Mouse (Mus musculus) gastrocnemius, postnatal 4 days (tissue): ENCODE measurements around the gene Anapc2. TPM values are rescaled to one million over a fixed set of nuclear protein-coding genes. Genes with fewer than 3 reads are reported as not detected.
A peak's percentile ranks its signal among the peaks of the same experiment; 100 is the strongest.
"Not testable (repeated sequence)": the region's sequence is repeated elsewhere in the genome, so short reads cannot be mapped to it uniquely, and the experiment has no call there.

Experiments
- DNase-seq, 2 experiments: peaks; one replicate each; pipeline ENCODE4 v3.0.0; 2021 to 2022; ENCODE audit warnings: low spot score in 2 of 2, mixed read lengths in 2 of 2
- total RNA-seq, 2 experiments: library from RNA; stranded (reverse); gene quantifications; 2 replicates each; pipeline ENCODE4 v1.2.3; 2021

Gene Anapc2
- total RNA-seq, 2 experiments from 2014 or later, result 64.9 to 69.0 TPM

DNA sequence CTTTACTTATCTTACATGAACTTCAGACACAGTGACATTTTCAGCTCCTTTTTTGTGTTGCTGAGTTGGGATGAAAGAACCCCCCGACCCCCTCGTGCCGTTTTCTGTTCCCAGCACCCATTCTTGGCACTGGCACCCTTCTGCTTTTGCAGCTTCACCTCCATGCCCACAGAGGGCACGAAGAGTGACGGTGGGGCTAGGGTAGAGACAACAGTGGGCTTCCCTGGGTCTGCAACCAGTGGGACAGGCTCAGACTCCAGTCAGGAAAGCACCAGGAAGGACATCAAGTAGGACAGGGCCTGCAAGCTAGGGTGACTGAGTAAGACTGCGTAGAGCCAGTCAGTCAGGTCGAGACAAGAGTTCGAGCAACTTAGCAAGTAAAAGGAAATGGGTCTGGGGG, 32.0 kb upstream of the Anapc2 start:
- DNase-seq, result no peak

DNA sequence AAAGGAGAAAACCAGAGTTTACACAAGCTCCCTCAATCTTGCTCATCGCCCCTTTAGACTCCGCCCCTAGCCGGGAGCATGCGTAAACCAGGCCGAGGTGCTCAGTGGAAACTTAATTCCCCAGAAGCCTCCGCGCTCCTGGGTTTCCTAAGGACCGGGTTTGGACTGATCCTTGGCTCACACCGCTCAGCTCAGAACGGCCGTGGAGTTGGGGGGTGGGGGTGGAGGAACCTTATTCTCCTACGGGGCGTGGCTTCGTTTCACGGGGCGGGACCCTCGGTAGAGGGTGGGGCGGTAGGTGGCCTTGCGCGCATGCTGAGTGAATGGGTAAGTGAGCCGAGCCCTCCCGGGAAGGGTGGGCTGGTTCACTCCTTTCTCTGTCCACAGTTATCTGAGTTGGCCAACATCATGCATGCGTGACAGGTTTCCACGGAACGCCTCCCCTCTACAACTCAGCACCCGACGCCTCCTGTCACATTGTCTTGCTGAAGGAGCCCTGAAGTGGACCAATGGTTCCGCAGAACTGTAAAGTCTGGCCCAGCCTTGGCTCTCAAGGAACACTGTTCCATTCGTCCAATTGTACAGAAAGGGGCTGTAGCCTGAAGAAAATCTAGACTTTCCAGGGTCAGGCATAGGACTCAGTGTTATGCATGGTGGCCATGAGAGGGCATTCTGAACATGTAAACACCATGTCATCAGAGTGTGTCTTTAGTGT, 31.4 kb upstream of the Anapc2 start:
- peak in 1 of 2 experiments; percentile 42 for DNase-seq

- DNase-seq, result no peak
These were observed 30.9 kb upstream of the Anapc2 start for GRCm38 (mm10) chr2:25241438-25241775.

- DNase-seq, result no peak
These were observed 30.2 kb upstream of the Anapc2 start, which contains the start of the genes Rnf208 and Cysrt1 for GRCm38 (mm10) chr2:25242101-25242506. Gene Rnf208, plus strand, starts transcription at chr2:25242255. Gene Cysrt1, minus strand, starts transcription at chr2:25242452.

GRCm38 (mm10) chr2:25243342-25243741, 28.9 kb upstream of the Anapc2 start:
- no peak for DNase-seq

GRCm38 (mm10) chr2:25244144-25244543, 28.1 kb upstream of the Anapc2 start:
- no peak for DNase-seq

GRCm38 (mm10) chr2:25246183-25247072, 25.9 kb upstream of the Anapc2 start, which contains the start of gene AL732309.1:
Gene AL732309.1, minus strand, starts transcription at chr2:25246863.
- DNase-seq, result no peak

- DNase-seq, result no peak
These were observed 19.9 kb upstream of the Anapc2 start for GRCm38 (mm10) chr2:25252331-25252730.

DNA sequence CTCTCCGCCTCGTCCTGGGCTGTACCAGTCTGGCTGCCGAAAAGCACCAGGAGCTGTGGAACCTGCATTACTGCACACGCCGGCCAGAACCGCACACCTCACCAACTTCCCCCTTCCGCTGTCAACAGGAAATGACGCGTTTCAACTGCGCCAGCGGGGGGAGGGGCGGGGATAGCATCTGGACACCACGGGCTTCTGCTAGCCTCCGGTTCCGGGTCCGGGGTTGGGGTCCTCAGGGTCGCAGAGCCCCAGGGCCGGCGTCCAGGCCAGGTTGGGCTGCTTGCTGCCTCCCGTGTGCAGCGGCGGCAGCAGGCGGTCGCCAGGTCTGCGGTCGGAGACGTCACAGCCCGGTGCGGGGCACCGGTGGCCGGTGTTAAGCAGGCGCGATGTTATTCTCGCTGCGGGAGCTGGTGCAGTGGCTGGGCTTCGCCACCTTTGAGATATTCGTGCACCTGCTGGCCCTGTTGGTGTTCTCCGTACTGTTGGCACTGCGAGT, 16.9 kb upstream of the Anapc2 start, which contains the start of gene Tmem203:
Tmem203 (plus strand) TSS at position 156 of the 496 bp plus-strand sequence.
- peak; percentile 77 to 85 for DNase-seq

- not testable (repeated sequence) for DNase-seq
These were observed 15.7 kb upstream of the Anapc2 start for GRCm38 (mm10) chr2:25256443-25257109.

DNA sequence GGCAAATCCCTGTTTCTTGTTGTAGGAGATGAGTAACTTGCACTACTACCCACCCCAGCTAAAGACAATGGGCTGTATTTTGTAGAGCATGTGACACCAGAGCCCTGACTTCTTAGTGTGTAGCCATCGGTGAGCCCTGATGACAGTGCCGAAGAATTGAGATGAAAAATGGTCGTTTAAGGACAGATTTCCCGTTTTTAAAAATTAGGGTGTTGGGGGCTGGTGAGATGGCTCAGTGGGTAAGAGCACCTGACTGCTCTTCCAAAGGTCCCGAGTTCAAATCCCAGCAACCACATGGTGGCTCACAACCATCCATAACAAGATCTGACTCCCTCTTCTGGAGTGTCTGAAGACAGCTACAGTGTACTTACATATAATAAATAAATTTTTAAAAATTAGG, 15.0 kb upstream of the Anapc2 start:
- not testable (repeated sequence) for DNase-seq

DNA sequence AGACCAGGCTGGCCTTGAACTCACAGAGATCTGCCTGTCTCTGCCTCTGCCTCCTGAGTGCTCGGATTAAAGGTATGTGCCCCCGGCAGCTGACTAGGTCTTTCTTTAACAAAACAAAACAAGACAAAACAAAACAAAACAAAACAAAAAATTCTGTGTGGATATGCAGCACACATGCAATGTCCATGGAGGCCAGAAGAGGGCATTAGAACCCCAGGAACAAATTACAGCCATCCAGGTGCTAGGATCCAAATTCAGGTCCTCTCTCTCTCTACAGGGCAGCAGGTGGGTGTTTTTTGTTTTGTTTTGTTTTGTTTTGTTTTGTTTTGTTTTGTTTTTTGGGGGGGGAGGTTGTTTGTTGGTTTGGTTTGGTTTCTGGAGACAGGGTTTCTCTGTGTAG, 13.4 kb upstream of the Anapc2 start:
- no peak for DNase-seq

DNA sequence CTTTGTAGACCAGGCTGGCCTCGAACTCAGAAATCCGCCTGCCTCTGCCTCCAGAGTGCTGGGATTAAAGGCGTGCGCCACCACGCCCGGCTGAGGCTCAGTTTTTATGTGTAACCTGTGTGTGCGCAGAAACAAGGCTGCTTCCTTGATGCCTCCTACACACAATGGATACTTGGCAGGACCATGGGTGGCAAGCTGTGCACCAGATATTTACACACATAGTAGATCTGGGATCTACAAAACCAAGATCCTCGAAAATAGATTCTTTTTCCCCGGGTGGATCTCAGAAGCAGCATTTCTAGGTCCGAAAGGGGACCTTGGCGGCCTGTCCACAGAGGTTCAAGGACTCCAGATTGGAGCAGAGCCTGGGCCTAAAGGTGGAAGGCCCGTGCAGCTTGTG, 10.4 kb upstream of the Anapc2 start:
- no peak for DNase-seq

GRCm38 (mm10) chr2:25262291-25262767, 9.9 kb upstream of the Anapc2 start, which contains the start of gene Tprn:
Gene Tprn, plus strand, starts transcription at chr2:25262618.
- peak; percentile 64 to 91 for DNase-seq

- DNase-seq, result peak in 1 of 2 experiments; percentile 46
These were observed 9.3 kb upstream of the Anapc2 start for GRCm38 (mm10) chr2:25262795-25263622.

GRCm38 (mm10) chr2:25263623-25264285, 8.5 kb upstream of the Anapc2 start:
- DNase-seq, result no peak

- no peak for DNase-seq
These were observed 8.0 kb upstream of the Anapc2 start for GRCm38 (mm10) chr2:25264286-25264660.

DNA sequence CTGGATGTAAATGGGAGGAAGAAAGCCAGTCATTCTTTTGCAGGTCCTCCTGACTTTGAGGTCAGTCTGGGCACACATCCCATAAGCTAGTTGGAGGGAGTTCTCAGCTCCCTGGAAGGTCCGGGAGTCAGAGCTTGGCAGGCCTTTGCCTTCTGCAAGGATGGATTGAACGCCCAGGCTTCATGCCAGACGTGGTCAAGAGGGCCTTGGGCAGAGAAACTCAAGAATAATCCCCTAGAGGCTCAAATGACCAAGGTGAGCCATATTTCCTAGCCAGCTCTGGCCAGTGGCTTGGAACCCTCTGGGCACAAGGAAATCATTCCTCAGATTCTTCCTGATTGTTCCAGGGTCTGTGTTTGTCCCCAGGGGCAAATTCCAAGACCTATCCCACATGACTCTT, 7.4 kb upstream of the Anapc2 start:
- no peak for DNase-seq

DNA sequence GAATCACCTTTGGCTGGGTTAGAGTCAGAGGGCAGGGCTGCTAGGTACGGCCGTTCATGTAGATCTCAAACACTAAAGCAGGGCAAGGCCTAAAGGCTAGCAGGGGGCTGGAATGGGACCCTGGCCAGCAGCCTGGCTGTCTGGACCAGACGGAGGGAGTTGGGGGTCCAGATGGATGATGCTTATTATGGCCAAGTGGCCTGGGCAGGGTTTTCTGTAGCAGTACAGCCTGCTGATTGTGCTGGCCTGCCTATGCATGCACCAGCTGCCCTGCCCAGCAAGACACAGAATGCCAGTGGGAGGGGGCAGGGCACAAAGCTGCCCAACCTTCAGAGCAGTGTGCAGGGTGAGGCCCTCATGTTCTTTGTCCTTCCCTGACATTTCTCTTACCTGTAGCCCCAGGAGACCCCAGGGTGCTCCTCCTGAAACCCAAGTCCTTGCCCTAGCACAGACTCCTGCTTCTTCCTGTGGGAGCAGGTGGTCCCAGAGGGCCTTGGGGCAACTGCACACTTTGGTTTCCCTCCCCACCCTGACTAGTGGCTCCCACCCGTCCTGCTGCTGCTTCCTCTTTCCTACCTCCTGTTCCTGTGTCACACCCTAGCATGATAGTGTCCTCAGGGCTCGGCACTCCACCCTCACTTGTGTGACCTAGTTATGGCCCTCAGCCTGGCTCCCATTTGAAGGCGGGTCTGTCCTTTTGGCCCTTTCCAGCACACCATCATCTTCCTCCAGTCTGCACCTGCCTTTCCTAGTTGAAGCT, 6.2 kb upstream of the Anapc2 start:
- DNase-seq, result no peak
